Mouse (Mus musculus) heart, adult 2 months (tissue): ENCODE results near the gene Defa23. TPM values are rescaled to one million over a fixed set of nuclear protein-coding genes. Genes with fewer than 3 reads are reported as not detected.
"Not testable (repeated sequence)": the region's sequence is repeated elsewhere in the genome, so short reads cannot be mapped to it uniquely, and the experiment has no call there.

Source experiments
- DNase-seq, 2 experiments: peaks; one replicate each; pipeline ENCODE4 v3.0.0; 2021
- H3K27ac ChIP-seq: fragments of 200-600 bp; 2 replicates; pipeline ENCODE4 v1.8.1; 2022
- H3K27me3 ChIP-seq: fragments of 200-500 bp; 2 replicates; pipeline ENCODE4 v1.6.1; 2012; ENCODE audit warnings: mild to moderate bottlenecking, low read length, inconsistent platforms, mixed read lengths; ENCODE audit not compliant: control insufficient read depth, insufficient read depth
- H3K36me3 ChIP-seq: fragments of 200-500 bp; 2 replicates; pipeline ENCODE4 v1.6.1; 2012; ENCODE audit warnings: low read length, inconsistent platforms; ENCODE audit not compliant: control insufficient read depth, insufficient read depth
- H3K4me1 ChIP-seq: fragments of 200-500 bp; 2 replicates; pipeline ENCODE4 v1.6.1; 2011; ENCODE audit warnings: low read length; ENCODE audit not compliant: control insufficient read depth, insufficient read depth
- H3K4me3 ChIP-seq: fragments of 200-600 bp; 2 replicates; pipeline ENCODE4 v1.8.1; 2022
- H3K79me2 ChIP-seq: fragments of 200-500 bp; replicated peaks from 2 replicates; pipeline ENCODE4 v1.6.1; 2012; ENCODE audit warnings: mild to moderate bottlenecking, inconsistent platforms, low read length, moderate library complexity, mixed read lengths; ENCODE audit not compliant: control insufficient read depth, insufficient read depth
- H3K9ac ChIP-seq: fragments of 200-500 bp; 2 replicates; pipeline ENCODE4 v1.6.1; 2012; ENCODE audit warnings: low read depth, mild to moderate bottlenecking, control low read depth, inconsistent platforms, low read length, mixed read lengths
- CTCF ChIP-seq: fragments of 200-600 bp; IDR thresholded peaks from 2 replicates; pipeline ENCODE4 v1.8.1; 2022; ENCODE audit warnings: antibody characterized with exemption, mild to moderate bottlenecking, moderate library complexity
- EP300 ChIP-seq: fragments of 200-500 bp; IDR thresholded peaks from 2 replicates; pipeline ENCODE4 v1.6.1; 2011; ENCODE audit warnings: low read depth, low read length, control low read depth; ENCODE audit not compliant: insufficient read depth
- POLR2A ChIP-seq: fragments of 200-500 bp; IDR thresholded peaks from 2 replicates; pipeline ENCODE4 v1.6.1; 2011; ENCODE audit warnings: mild to moderate bottlenecking, low read depth, low read length, control low read depth; ENCODE audit not compliant: insufficient read depth
- WGBS: fragments of 180-500 bp; shearing (Covaris S2); methylation state at CpG from one replicate; pipeline ENCODE4 v1.1.7; 2018; 5-methylcytosine and 5-hydroxymethylcytosine counted together
- intact Hi-C: fragments of 180-260 bp; cut with DNase I; formaldehyde crosslinking; loops from one replicate; pipeline ENCODE4 v1.15.1; 2025
- polyA plus RNA-seq: library from polyadenylated mRNA; depleted of rRNA; stranded (reverse); fragments of >200 nt; gene quantifications from 2 replicates; pipeline ENCODE4 v1.2.3, GENCODE M21; 2012; rRNA removed
- total RNA-seq, 2 experiments: library from RNA; stranded (reverse); gene quantifications; 2 replicates each; pipeline ENCODE4 v1.2.3; 2021

Defa23 gene
- total and polyA plus RNA-seq, 3 experiments = not detected

- Histone ChIP-seq H3K4me1 (no peaks in the 10 kb centered on the region), H3K36me3 (no peaks in the 10 kb centered on the region), H3K9ac (no peak overlapping the region), H3K4me3 (no peak overlapping the region), H3K27ac (no peak overlapping the region), H3K79me2 (no peaks in the 10 kb centered on the region), H3K27me3 (no peaks in the 10 kb centered on the region)
- TF ChIP-seq EP300 (no peak), CTCF (peak; percentile 12; the same call in 1 of the 2 replicates), POLR2A (no peak)
- 37% methylated on average over 4 of the region's 4 CpGs for WGBS
- DNase-seq = no peak
- intact Hi-C loops = no loop called here
Measured at GRCm38 (mm10) chr8:21093106-21093505, 38.3 kb downstream of the Defa23 start.

- no CpG with 5 or more reads among the region's 2 CpGs for WGBS
- H3K4me1 ChIP-seq, H3K27ac ChIP-seq, H3K4me3 ChIP-seq, H3K36me3 ChIP-seq, H3K27me3 ChIP-seq, H3K79me2 ChIP-seq, H3K9ac ChIP-seq, intact Hi-C loops, DNase-seq: not testable (repeated sequence)
Measured at GRCm38 (mm10) chr8:21095950-21096349, 41.1 kb downstream of the Defa23 start, which contains the start of gene Gm14851. Gm14851 (minus strand) TSS chr8:21096050.

Other genes with a start within 250 kb of the Defa23 start
- not detected for gene Defb33, start 162.4 kb upstream of the Defa23 start, total RNA-seq
- not detected in 2 replicates for gene Defb33, start 162.4 kb upstream of the Defa23 start, polyA plus RNA-seq
- gene Gm15056, start 152.4 kb upstream of the Defa23 start, total RNA-seq = not detected
- gene Gm15056, start 152.4 kb upstream of the Defa23 start, polyA plus RNA-seq = not detected in 2 replicates
- gene Gm6040, start 133.0 kb upstream of the Defa23 start, total RNA-seq = not detected
- not detected in 2 replicates for gene Gm6040, start 133.0 kb upstream of the Defa23 start, polyA plus RNA-seq
- not detected for gene AY761185, start 110.3 kb upstream of the Defa23 start, total RNA-seq
- gene AY761185, start 110.3 kb upstream of the Defa23 start, polyA plus RNA-seq = not detected in 2 replicates
- gene Defa21, start 29.5 kb upstream of the Defa23 start, total RNA-seq = not detected
- gene Defa21, start 29.5 kb upstream of the Defa23 start, polyA plus RNA-seq = not detected in 2 replicates
- gene Defa35, start 10.0 kb downstream of the Defa23 start, total RNA-seq = not detected
- gene Defa35, start 10.0 kb downstream of the Defa23 start, polyA plus RNA-seq = not detected in 2 replicates
- not detected for gene Defa25, start 29.4 kb downstream of the Defa23 start, total RNA-seq
- gene Defa25, start 29.4 kb downstream of the Defa23 start, polyA plus RNA-seq = not detected in 2 replicates
- gene Gm14851, start 41.0 kb downstream of the Defa23 start, total RNA-seq = not detected
- not detected in 2 replicates for gene Gm14851, start 41.0 kb downstream of the Defa23 start, polyA plus RNA-seq
- not detected for gene Defa30, start 79.6 kb downstream of the Defa23 start, total RNA-seq
- not detected in 2 replicates for gene Defa30, start 79.6 kb downstream of the Defa23 start, polyA plus RNA-seq
- not detected for gene Defa22, start 107.2 kb downstream of the Defa23 start, total RNA-seq
- not detected in 2 replicates for gene Defa22, start 107.2 kb downstream of the Defa23 start, polyA plus RNA-seq
- gene Defa31, start 136.6 kb downstream of the Defa23 start, total RNA-seq = not detected
- gene Defa31, start 136.6 kb downstream of the Defa23 start, polyA plus RNA-seq = not detected in 2 replicates
- gene Gm15293, start 146.5 kb downstream of the Defa23 start, total RNA-seq = not detected
- not detected in 2 replicates for gene Gm15293, start 146.5 kb downstream of the Defa23 start, polyA plus RNA-seq
- not detected for gene Gm15292, start 194.7 kb downstream of the Defa23 start, total RNA-seq
- gene Gm15292, start 194.7 kb downstream of the Defa23 start, polyA plus RNA-seq = not detected in 2 replicates